Mouse (Mus musculus) hindbrain, embryonic 11.5 days (tissue): Measurements from ENCODE around the gene Ccdc105. TPM values are rescaled to one million over a fixed set of nuclear protein-coding genes. Genes with fewer than 3 reads are reported as not detected.
A peak's percentile ranks its signal among the peaks of the same experiment; 100 is the strongest.

ENCODE experiments used
- ATAC-seq: fragments of 200-750 bp; cut with Nextera tagmentation; 2 replicates; pipeline ENCODE4 v1.8.0; 2017; ENCODE audit warnings: mild to moderate bottlenecking, moderate TSS enrichment, moderate library complexity; ENCODE audit not compliant: low FRiP score
- DNase-seq: peaks from one replicate; pipeline ENCODE4 v3.0.0-alpha.2; 2015; ENCODE audit warnings: low spot score
- H3K27ac ChIP-seq: fragments of 300-500 bp; sonication (generic); 2 replicates; pipeline ENCODE4 v1.5.1; 2014; ENCODE audit warnings: mild to moderate bottlenecking, low read depth, low read length
- H3K27me3 ChIP-seq: fragments of 300-500 bp; sonication (generic); 2 replicates; pipeline ENCODE4 v1.6.1; 2014; ENCODE audit warnings: mild to moderate bottlenecking, low read length, moderate library complexity, mixed read lengths; ENCODE audit not compliant: control insufficient read depth, insufficient read depth
- H3K36me3 ChIP-seq: fragments of 300-500 bp; sonication (generic); 2 replicates; pipeline ENCODE4 v1.6.1; 2014; ENCODE audit warnings: mild to moderate bottlenecking, low read length, moderate library complexity, mixed read lengths; ENCODE audit not compliant: control insufficient read depth, insufficient read depth
- H3K4me1 ChIP-seq: fragments of 300-500 bp; sonication (generic); replicated peaks from 2 replicates; pipeline ENCODE4 v1.6.1; 2014; ENCODE audit warnings: low read length, mixed read lengths; ENCODE audit not compliant: control insufficient read depth, insufficient read depth
- H3K4me2 ChIP-seq: fragments of 300-500 bp; sonication (generic); replicated peaks from 2 replicates; pipeline ENCODE4 v1.6.1; 2014; ENCODE audit warnings: mild to moderate bottlenecking, low read depth, low read length
- H3K4me3 ChIP-seq: fragments of 300-500 bp; sonication (generic); 2 replicates; pipeline ENCODE4 v1.5.1; 2014; ENCODE audit warnings: low read depth, low read length
- H3K9ac ChIP-seq: fragments of 300-500 bp; sonication (generic); 2 replicates; pipeline ENCODE4 v1.6.1; 2014; ENCODE audit warnings: low read depth, low read length
- H3K9me3 ChIP-seq: fragments of 300-500 bp; sonication (generic); 2 replicates; pipeline ENCODE4 v1.6.1; 2016; ENCODE audit warnings: low read length; ENCODE audit not compliant: control insufficient read depth
- WGBS: fragments of 180-500 bp; shearing (Covaris S2); extraction: QIAGEN DNeasy Blood & Tissue Kit; methylation state at CpG from one replicate; pipeline ENCODE4 v1.1.7; 2014; 5-methylcytosine and 5-hydroxymethylcytosine counted together
- polyA plus RNA-seq: library from polyadenylated mRNA; unstranded; fragments of >200 nt; fragmentation: Nextera tagmentation; extraction: Ambion mirVana; gene quantifications from 2 replicates; pipeline ENCODE4 v1.2.1, GENCODE M21; 2014

Ccdc105 gene
- polyA plus RNA-seq, 1 experiment from 2014 or later: not detected

DNA sequence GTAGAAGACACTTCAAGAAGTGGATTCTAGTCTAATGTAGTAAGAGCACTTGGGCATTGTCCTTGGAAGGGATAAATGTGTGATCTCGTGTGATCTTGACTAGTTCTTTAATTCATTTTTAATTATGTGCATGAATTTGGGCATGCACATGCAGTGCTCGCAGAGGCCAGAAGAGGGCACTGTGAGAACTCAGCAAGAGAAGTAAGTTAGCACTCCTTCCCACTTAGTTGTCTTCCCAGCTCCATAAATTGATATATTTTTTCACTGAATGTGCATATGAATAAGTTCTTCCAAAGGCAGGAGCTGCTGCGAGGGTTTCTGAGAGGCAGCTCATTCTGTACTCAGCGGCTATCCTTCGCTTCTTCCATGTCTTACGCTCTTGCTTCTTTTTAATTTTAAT, 3.2 kb upstream of the Ccdc105 start:
- Histone ChIP-seq H3K4me3 (no peak overlapping the region), H3K4me1 (no peaks in the 10 kb centered on the region), H3K27me3 (peaks cover 4% of the 10 kb centered on the region; the same call in 1 of the 2 replicates), H3K36me3 (no peaks in the 10 kb centered on the region), H3K27ac (no peak overlapping the region), H3K9ac (no peak overlapping the region), H3K9me3 (no peaks in the 10 kb centered on the region), H3K4me2 (no peak overlapping the region)
- 35% methylated on average over 6 of the region's 6 CpGs for WGBS
- ATAC-seq (no peak), DNase-seq (peak; percentile 86)

- H3K27ac ChIP-seq: no peak overlapping the region
- H3K9me3 ChIP-seq: no peaks in the 10 kb centered on the region
- no peak overlapping the region for H3K9ac ChIP-seq
- H3K4me3 ChIP-seq: no peak overlapping the region
- H3K27me3 ChIP-seq: peaks cover 4% of the 10 kb centered on the region; the same call in 1 of the 2 replicates
- no peak for DNase-seq
- ATAC-seq: no peak
- H3K36me3 ChIP-seq: no peaks in the 10 kb centered on the region
- no peaks in the 10 kb centered on the region for H3K4me1 ChIP-seq
- 90% methylated on average over 6 of the region's 6 CpGs for WGBS
- H3K4me2 ChIP-seq: no peak overlapping the region
Measured at GRCm38 (mm10) chr10:78748946-78749345, 3.9 kb downstream of the Ccdc105 start.

GRCm38 (mm10) chr10:78748161-78748560, 4.7 kb downstream of the Ccdc105 start:
- Histone ChIP-seq H3K4me2 (no peak overlapping the region), H3K9me3 (no peaks in the 10 kb centered on the region), H3K4me3 (no peak overlapping the region), H3K4me1 (no peaks in the 10 kb centered on the region), H3K9ac (no peak overlapping the region), H3K27ac (no peak overlapping the region), H3K36me3 (no peaks in the 10 kb centered on the region), H3K27me3 (peaks cover 4% of the 10 kb centered on the region; the same call in 1 of the 2 replicates)
- 79% methylated on average over 13 of the region's 13 CpGs for WGBS
- DNase-seq: no peak
- no peak for ATAC-seq

DNA sequence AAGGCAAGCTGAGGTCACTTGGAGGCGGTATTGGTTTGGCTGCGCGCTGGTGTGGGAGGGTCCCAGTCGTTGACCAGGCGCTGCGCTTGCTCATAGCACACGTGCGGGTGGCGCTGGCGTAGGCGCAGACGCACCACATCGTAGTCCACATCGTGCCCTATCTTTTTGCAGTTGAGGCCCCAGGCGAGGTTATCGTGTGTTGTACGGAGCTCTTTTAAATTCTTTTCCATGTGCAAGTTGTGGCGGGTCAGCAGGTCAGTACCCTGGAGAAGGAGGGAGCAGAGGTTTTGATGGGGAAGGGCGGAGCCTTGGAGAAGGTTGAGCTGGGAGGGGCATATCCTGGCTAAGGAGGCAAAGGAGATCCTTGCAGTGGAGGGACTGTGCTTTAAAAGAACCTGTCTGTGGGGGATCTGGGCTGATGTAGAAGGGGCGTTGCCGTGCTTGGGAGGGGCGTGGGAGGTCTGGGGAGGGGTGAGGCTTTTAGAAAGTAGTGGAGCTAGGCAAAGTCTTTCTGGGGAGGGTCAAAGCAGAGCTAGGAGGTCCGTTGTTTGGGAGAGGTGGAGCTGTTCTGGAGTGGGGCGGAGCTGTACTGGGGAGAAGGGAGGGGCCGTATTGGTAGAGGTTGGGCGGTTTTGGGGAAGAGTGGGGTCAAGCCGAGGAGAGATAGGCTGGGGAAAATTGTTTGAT, 5.7 kb downstream of the Ccdc105 start:
- H3K27ac ChIP-seq: no peak overlapping the region
- H3K9me3 ChIP-seq: no peaks in the 10 kb centered on the region
- WGBS: 2% methylated on average over 27 of the region's 27 CpGs
- no peaks in the 10 kb centered on the region for H3K36me3 ChIP-seq
- 0 out of 2 replicates have a peak overlapping the region, but pooled peaks have one; percentile 45 for H3K9ac ChIP-seq
- ATAC-seq (peak; percentile 80), DNase-seq (peak; percentile 52)
- H3K4me1 ChIP-seq: no peaks in the 10 kb centered on the region
- peak overlapping the region; percentile 67 for H3K4me2 ChIP-seq
- peak overlapping the region; percentile 22; the same call in 1 of the 2 replicates for H3K4me3 ChIP-seq
- peaks cover 4% of the 10 kb centered on the region; the same call in 1 of the 2 replicates for H3K27me3 ChIP-seq

GRCm38 (mm10) chr10:78745453-78746232, 7.2 kb downstream of the Ccdc105 start:
- ATAC-seq: no peak
- Histone ChIP-seq H3K36me3 (no peaks in the 10 kb centered on the region), H3K4me1 (no peaks in the 10 kb centered on the region), H3K9ac (no peak overlapping the region), H3K27ac (no peak overlapping the region), H3K9me3 (no peaks in the 10 kb centered on the region), H3K4me3 (no peak overlapping the region), H3K4me2 (no peak overlapping the region), H3K27me3 (no peaks in the 10 kb centered on the region)
- DNase-seq: no peak
- 53% methylated on average over 4 of the region's 4 CpGs for WGBS

DNA sequence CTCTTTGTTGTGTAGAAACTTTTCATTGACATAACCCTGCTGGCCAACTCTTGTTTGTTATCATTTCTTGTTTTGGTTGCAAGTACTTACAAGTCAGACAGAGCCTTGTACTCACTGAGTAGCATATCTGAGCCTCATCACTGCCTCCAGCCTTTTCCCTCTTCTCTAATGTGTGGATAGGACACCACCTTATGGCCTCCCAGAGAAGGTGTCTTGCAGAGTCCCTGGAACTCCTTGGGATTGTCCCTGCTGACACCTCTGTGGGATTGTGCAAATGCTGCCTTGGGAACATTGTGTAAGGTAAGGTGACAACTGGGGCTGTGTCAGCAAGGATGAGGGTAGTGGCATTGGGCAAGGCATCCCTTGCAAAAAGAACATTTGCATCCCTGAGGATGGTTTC, 9.1 kb downstream of the Ccdc105 start:
- Histone ChIP-seq H3K27ac (no peak overlapping the region), H3K4me3 (no peak overlapping the region), H3K9me3 (no peaks in the 10 kb centered on the region), H3K36me3 (no peaks in the 10 kb centered on the region), H3K4me2 (no peak overlapping the region), H3K4me1 (no peaks in the 10 kb centered on the region), H3K27me3 (no peaks in the 10 kb centered on the region), H3K9ac (no peak overlapping the region)
- no peak for ATAC-seq
- no peak for DNase-seq

- no peaks in the 10 kb centered on the region for H3K36me3 ChIP-seq
- H3K4me2 ChIP-seq: no peak overlapping the region
- H3K9ac ChIP-seq: no peak overlapping the region
- no peak overlapping the region for H3K4me3 ChIP-seq
- no peaks in the 10 kb centered on the region for H3K4me1 ChIP-seq
- no peak overlapping the region for H3K27ac ChIP-seq
- WGBS: 82% methylated on average over 4 of the region's 4 CpGs
- H3K9me3 ChIP-seq: no peaks in the 10 kb centered on the region
- ATAC-seq (no peak), DNase-seq (no peak)
- H3K27me3 ChIP-seq: no peaks in the 10 kb centered on the region
Measured at GRCm38 (mm10) chr10:78739821-78740220, 13.0 kb downstream of the Ccdc105 start.

DNA sequence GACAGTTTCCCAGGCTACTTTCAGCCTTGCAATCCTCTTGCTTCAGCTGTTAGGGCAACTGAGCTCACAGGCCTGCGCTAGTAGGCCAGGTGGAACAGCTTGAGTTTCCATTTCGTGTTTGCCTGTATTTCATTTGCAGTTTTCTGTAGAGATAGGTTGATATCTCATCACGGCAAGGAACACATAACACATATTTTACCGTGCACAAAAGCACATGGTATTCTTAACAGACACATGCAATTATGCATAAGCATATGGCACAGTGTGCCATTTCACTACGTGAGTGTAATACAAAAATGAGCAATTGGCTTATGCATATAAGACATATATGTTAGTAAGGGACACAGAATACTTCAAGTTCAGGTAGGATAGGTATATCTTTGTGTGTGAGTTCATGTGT, 25.0 kb downstream of the Ccdc105 start:
- H3K36me3 ChIP-seq: no peaks in the 10 kb centered on the region
- H3K4me3 ChIP-seq: no peak overlapping the region
- WGBS: 86% methylated on average over 5 of the region's 5 CpGs
- H3K9me3 ChIP-seq: no peaks in the 10 kb centered on the region
- H3K4me2 ChIP-seq: no peak overlapping the region
- H3K4me1 ChIP-seq: no peaks in the 10 kb centered on the region
- no peak for DNase-seq
- H3K9ac ChIP-seq: no peak overlapping the region
- no peak overlapping the region for H3K27ac ChIP-seq
- H3K27me3 ChIP-seq: no peaks in the 10 kb centered on the region
- ATAC-seq: no peak

- no peak overlapping the region for H3K4me3 ChIP-seq
- ATAC-seq: no peak
- WGBS: 78% methylated on average over 3 of the region's 3 CpGs
Measured at GRCm38 (mm10) chr10:78727035-78727434, 25.8 kb downstream of the Ccdc105 start.

More at GRCm38 (mm10) chr10:78727035-78727434, 25.8 kb downstream of the Ccdc105 start:
- H3K4me2 ChIP-seq: no peak overlapping the region
- no peaks in the 10 kb centered on the region for H3K4me1 ChIP-seq
- no peaks in the 10 kb centered on the region for H3K36me3 ChIP-seq
- H3K9me3 ChIP-seq: no peaks in the 10 kb centered on the region
- no peak overlapping the region for H3K9ac ChIP-seq
- H3K27ac ChIP-seq: no peak overlapping the region
- DNase-seq: no peak
- no peaks in the 10 kb centered on the region for H3K27me3 ChIP-seq
